Mouse (Mus musculus): ENCODE data around the gene Gpm6a. TPM values are rescaled to one million over a fixed set of nuclear protein-coding genes. Genes with fewer than 3 reads are reported as not detected.

Gene Gpm6a
- total RNA-seq, 1 experiment from 2014 or later = not detected

GRCm38 (mm10) chr8:55103065-55103464 is 148.4 kb downstream of the Gpm6a start:
- no peak for ATAC-seq (replicated peaks in 1 of 2; ENCODE audit: insufficient read depth in 1 of 2, low FRiP score in 2 of 2, low TSS enrichment in 1 of 2, low read depth in 1 of 2, poor library complexity in 2 of 2, severe bottlenecking in 2 of 2)

DNA sequence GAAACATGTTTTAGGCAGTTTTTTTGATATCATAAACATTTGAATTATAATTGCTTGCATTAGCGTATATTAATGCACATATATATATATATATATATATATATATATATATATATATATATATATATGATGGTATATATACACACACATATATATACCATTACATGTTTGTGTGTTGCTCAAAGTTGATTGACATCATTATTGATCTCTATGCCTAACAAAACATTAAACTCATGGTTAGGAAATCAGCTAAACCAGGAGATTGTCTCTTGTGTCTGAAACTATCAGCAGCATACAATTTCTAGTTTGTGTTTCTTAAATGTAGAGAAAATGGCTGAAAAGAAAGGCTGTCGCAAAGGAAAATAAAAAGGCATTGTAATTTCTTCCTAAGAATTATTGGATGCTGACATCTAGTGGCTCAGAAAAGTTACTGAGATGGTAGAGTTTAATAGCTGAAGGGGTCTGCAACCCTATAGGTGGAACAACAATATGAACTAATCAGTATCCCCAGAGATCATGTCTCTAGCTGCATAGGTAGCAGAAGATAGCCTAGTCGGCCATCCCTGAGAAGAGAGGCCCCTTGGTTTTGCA is 149.3 kb downstream of the Gpm6a start:
- ATAC-seq (replicated peaks in 1 of 2; ENCODE audit: insufficient read depth in 1 of 2, low FRiP score in 2 of 2, low TSS enrichment in 1 of 2, low read depth in 1 of 2, poor library complexity in 2 of 2, severe bottlenecking in 2 of 2) = no peak

Other genes with a start within 250 kb of the Gpm6a start
- gene Wdr17, start 67.7 kb upstream of the Gpm6a start, total RNA-seq (2017) = 1.3 and 2.1 TPM in 2 replicates

All from hematopoietic stem cell, adult 5-6 weeks (primary cell).